Mouse (Mus musculus) lung, embryonic 14.5 days (tissue): ENCODE measurements around the gene Dph1. TPM values are rescaled to one million over a fixed set of nuclear protein-coding genes. Genes with fewer than 3 reads are reported as not detected.

Experiments used
- ATAC-seq: fragments of 200-750 bp; cut with Nextera tagmentation; 2 replicates; pipeline ENCODE4 v1.8.0; 2017; ENCODE audit warnings: mild to moderate bottlenecking, moderate TSS enrichment, moderate library complexity; ENCODE audit not compliant: insufficient read depth
- DNase-seq: peaks from one replicate; pipeline ENCODE4 v3.0.0-alpha.2; 2015
- H3K27ac ChIP-seq: fragments of 300-500 bp; sonication (generic); 2 replicates; pipeline ENCODE4 v1.5.1; 2014; ENCODE audit warnings: low read depth, mild to moderate bottlenecking, moderate library complexity
- H3K27me3 ChIP-seq: fragments of 300-500 bp; sonication (generic); 2 replicates; pipeline ENCODE4 v1.6.1; 2014; ENCODE audit warnings: low read length, control low read depth; ENCODE audit not compliant: insufficient read depth
- H3K36me3 ChIP-seq: fragments of 300-500 bp; sonication (generic); 2 replicates; pipeline ENCODE4 v1.6.1; 2014; ENCODE audit warnings: control low read depth; ENCODE audit not compliant: insufficient read depth
- H3K4me1 ChIP-seq: fragments of 300-500 bp; sonication (generic); 2 replicates; pipeline ENCODE4 v1.6.1; 2014; ENCODE audit warnings: antibody characterized with exemption, control low read depth; ENCODE audit not compliant: insufficient read depth
- H3K4me2 ChIP-seq: fragments of 300-500 bp; sonication (generic); 2 replicates; pipeline ENCODE4 v1.6.1; 2014; ENCODE audit warnings: mild to moderate bottlenecking
- H3K4me3 ChIP-seq: fragments of 300-500 bp; sonication (generic); 2 replicates; pipeline ENCODE4 v1.5.1; 2014; ENCODE audit warnings: low read depth, low read length
- H3K9ac ChIP-seq: fragments of 300-500 bp; sonication (generic); 2 replicates; pipeline ENCODE4 v1.6.1; 2014
- H3K9me3 ChIP-seq: fragments of 300-500 bp; sonication (generic); 2 replicates; pipeline ENCODE4 v1.6.1; 2016; ENCODE audit warnings: low read depth, low read length, control low read depth
- CTCF ChIP-seq: IDR thresholded peaks from 2 replicates; pipeline ENCODE4 v1.5.1; 2016; ENCODE audit warnings: antibody characterized with exemption, low read depth
- WGBS: fragments of 180-500 bp; shearing (Covaris S2); extraction: QIAGEN DNeasy Blood & Tissue Kit; methylation state at CpG from one replicate; pipeline ENCODE4 v1.1.7; 2014; 5-methylcytosine and 5-hydroxymethylcytosine counted together
- polyA plus RNA-seq: library from polyadenylated mRNA; unstranded; fragments of >200 nt; fragmentation: Nextera tagmentation; extraction: Ambion mirVana; gene quantifications from 2 replicates; pipeline ENCODE4 v1.2.1, GENCODE M21; 2014

The Dph1 gene
- polyA plus RNA-seq, 1 experiment from 2014 or later = 26.5 TPM

GRCm38 (mm10) chr11:75194850-75195461, 3.9 kb upstream of the Dph1 start:
- H3K27ac ChIP-seq = no peak overlapping the region
- H3K9ac ChIP-seq = no peak overlapping the region; the same call in 1 of the 2 replicates
- DNase-seq (peak; percentile 81), ATAC-seq (no peak)
- no peaks in the 10 kb centered on the region; the same call in 1 of the 2 replicates for H3K9me3 ChIP-seq
- H3K27me3 ChIP-seq = peaks cover 47% of the 10 kb centered on the region
- peak overlapping the region; percentile 58 for H3K4me3 ChIP-seq
- H3K36me3 ChIP-seq = no peaks in the 10 kb centered on the region
- peaks cover 4% of the 10 kb centered on the region for H3K4me1 ChIP-seq
- H3K4me2 ChIP-seq = peak overlapping the region; percentile 87
- WGBS = under 1% methylated on average over 38 of the region's 39 CpGs
- TF ChIP-seq CTCF = peak; percentile 31; the same call in 1 of the 2 replicates

- no peak for ATAC-seq
- H3K9me3 ChIP-seq = no peaks in the 10 kb centered on the region
- no peak for DNase-seq
- peaks cover 8% of the 10 kb centered on the region for H3K4me1 ChIP-seq
- H3K27me3 ChIP-seq = peaks cover 47% of the 10 kb centered on the region
- TF ChIP-seq CTCF = no peak
- no peak overlapping the region for H3K27ac ChIP-seq
- H3K36me3 ChIP-seq = no peaks in the 10 kb centered on the region
- peak overlapping the region; percentile 58 for H3K4me3 ChIP-seq
- peak overlapping the region; percentile 34 for H3K9ac ChIP-seq
- under 1% methylated on average over 52 of the region's 52 CpGs for WGBS
- H3K4me2 ChIP-seq = peak overlapping the region; percentile 87
Measured at GRCm38 (mm10) chr11:75194121-75194849, 3.2 kb upstream of the Dph1 start.

GRCm38 (mm10) chr11:75193256-75194071, 2.4 kb upstream of the Dph1 start, which contains the start of gene Rtn4rl1:
Rtn4rl1 (plus strand) TSS chr11:75193783.
- Histone ChIP-seq H3K27ac (no peak within 1 kb of the TSS), H3K36me3 (no peaks in the 10 kb centered on the region), H3K4me3 (peak within 1 kb of the TSS; percentile 58), H3K27me3 (peaks cover 47% of the 10 kb centered on the region), H3K4me1 (peaks cover 9% of the 10 kb centered on the region), H3K9me3 (no peaks in the 10 kb centered on the region), H3K9ac (peak within 1 kb of the TSS; percentile 34), H3K4me2 (peak within 1 kb of the TSS; percentile 87)
- DNase-seq (peak; percentile 62), ATAC-seq (peak; percentile 7; the same call in 1 of the 2 replicates)
- no peak for TF ChIP-seq CTCF
- WGBS = under 1% methylated on average over 83 of the region's 84 CpGs

GRCm38 (mm10) chr11:75192336-75193214, 1.5 kb upstream of the Dph1 start:
- ATAC-seq = peak; percentile 49

DNA sequence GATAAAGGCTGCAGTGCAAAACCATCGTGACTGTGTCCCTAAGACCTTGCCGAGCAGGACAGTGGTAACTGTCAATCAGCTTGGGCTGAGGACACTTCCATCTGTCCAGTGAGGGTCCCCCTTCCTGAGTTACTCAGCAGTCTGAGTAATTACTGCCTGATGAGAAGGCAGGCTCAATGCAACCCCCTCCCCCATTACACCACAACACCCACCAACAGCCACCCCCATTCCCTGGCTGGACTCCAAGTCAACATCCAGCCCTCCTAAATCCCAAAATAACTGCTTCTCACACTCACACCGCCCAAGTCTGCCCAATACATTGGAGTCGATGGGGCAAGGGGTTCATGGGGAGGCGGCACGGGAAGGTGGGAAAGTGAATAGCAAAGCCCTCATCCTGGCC, 800 bp upstream of the Dph1 start:
- Histone ChIP-seq H3K27ac (no peak overlapping the region), H3K9ac (no peak overlapping the region), H3K36me3 (no peaks in the 10 kb centered on the region), H3K4me3 (no peak overlapping the region), H3K4me2 (no peak overlapping the region), H3K9me3 (no peaks in the 10 kb centered on the region), H3K27me3 (peaks cover 40% of the 10 kb centered on the region), H3K4me1 (peaks cover 9% of the 10 kb centered on the region)
- WGBS = 60% methylated on average over 6 of the region's 6 CpGs
- no peak for TF ChIP-seq CTCF
- DNase-seq (no peak), ATAC-seq (no peak)

More at GRCm38 (mm10) chr11:75192336-75193214, 1.5 kb upstream of the Dph1 start:
- 20% methylated on average over 13 of the region's 13 CpGs for WGBS
- H3K9ac ChIP-seq = no peak overlapping the region
- H3K27me3 ChIP-seq = peaks cover 47% of the 10 kb centered on the region
- TF ChIP-seq CTCF = peak; percentile 91
- no peaks in the 10 kb centered on the region for H3K36me3 ChIP-seq
- peaks cover 9% of the 10 kb centered on the region for H3K4me1 ChIP-seq
- no peak overlapping the region for H3K27ac ChIP-seq
- no peaks in the 10 kb centered on the region for H3K9me3 ChIP-seq
- peak overlapping the region; percentile 58 for H3K4me3 ChIP-seq
- peak overlapping the region; percentile 87 for H3K4me2 ChIP-seq
- peak; percentile 88 for DNase-seq

DNA sequence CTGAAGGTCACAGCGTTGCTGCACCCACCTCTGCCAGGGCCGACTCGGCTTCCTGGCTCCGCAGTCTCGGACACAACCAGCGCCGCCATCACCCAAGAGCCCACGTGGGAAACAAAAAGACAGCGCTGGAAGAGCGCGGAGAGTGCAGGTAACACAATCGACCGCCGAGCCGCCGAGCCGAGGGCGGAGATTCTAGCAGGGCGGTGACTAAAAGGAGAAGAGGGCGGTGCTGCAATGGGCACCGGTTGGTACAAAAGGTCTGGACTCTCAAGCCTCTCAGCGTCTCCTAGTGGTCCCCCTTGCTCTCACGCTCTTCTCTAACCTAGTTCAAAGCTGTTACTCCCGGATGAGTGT, 693 bp downstream of the Dph1 start:
- TF ChIP-seq CTCF = peak; percentile 47
- DNase-seq (peak; percentile 95), ATAC-seq (peak; percentile 79)
- H3K4me3 ChIP-seq = peak overlapping the region; percentile 79
- WGBS = under 1% methylated on average over 24 of the region's 24 CpGs
- H3K4me2 ChIP-seq = peak overlapping the region; percentile 80
- H3K9me3 ChIP-seq = no peaks in the 10 kb centered on the region
- peaks cover 9% of the 10 kb centered on the region for H3K4me1 ChIP-seq
- peaks cover 25% of the 10 kb centered on the region for H3K27me3 ChIP-seq
- H3K36me3 ChIP-seq = 0 out of 2 replicates have a peak, but pooled peaks cover 3% of the 10 kb centered on the region
- peak overlapping the region; percentile 63 for H3K9ac ChIP-seq
- H3K27ac ChIP-seq = no peak overlapping the region
